Mouse (Mus musculus) heart, postnatal 0 days (tissue): ENCODE data around the gene Rps21. TPM values are rescaled to one million over a fixed set of nuclear protein-coding genes. Genes with fewer than 3 reads are reported as not detected.

Experiments
- ATAC-seq: fragments of 200-750 bp; cut with Nextera tagmentation; 2 replicates; pipeline ENCODE4 v1.8.0; 2017; ENCODE audit warnings: low read depth, moderate number of reproducible peaks, moderate library complexity; ENCODE audit not compliant: insufficient read depth
- DNase-seq: peaks from one replicate; pipeline ENCODE4 v3.0.0-alpha.2; 2016; ENCODE audit warnings: low spot score
- H3K27ac ChIP-seq: fragments of 300-500 bp; sonication (generic); 2 replicates; pipeline ENCODE4 v1.5.1; 2014; ENCODE audit warnings: low read depth, mild to moderate bottlenecking
- H3K27me3 ChIP-seq: fragments of 300-500 bp; sonication (generic); 2 replicates; pipeline ENCODE4 v1.6.1; 2014; ENCODE audit warnings: low read length, mixed read lengths; ENCODE audit not compliant: control insufficient read depth, insufficient read depth
- H3K36me3 ChIP-seq: fragments of 300-500 bp; sonication (generic); replicated peaks from 2 replicates; pipeline ENCODE4 v1.6.1; 2014; ENCODE audit warnings: low read length, mixed read lengths; ENCODE audit not compliant: control insufficient read depth, insufficient read depth
- H3K4me1 ChIP-seq: fragments of 300-500 bp; sonication (generic); 2 replicates; pipeline ENCODE4 v1.6.1; 2014; ENCODE audit warnings: antibody characterized with exemption; ENCODE audit not compliant: control insufficient read depth, insufficient read depth
- H3K4me2 ChIP-seq: fragments of 300-500 bp; sonication (generic); 2 replicates; pipeline ENCODE4 v1.6.1; 2014; ENCODE audit warnings: low read depth, mild to moderate bottlenecking, low read length, moderate library complexity
- H3K4me3 ChIP-seq: fragments of 300-500 bp; sonication (generic); 2 replicates; pipeline ENCODE4 v1.5.1; 2014; ENCODE audit warnings: low read depth, low read length
- H3K9ac ChIP-seq: fragments of 300-500 bp; sonication (generic); replicated peaks from 2 replicates; pipeline ENCODE4 v1.6.1; 2014; ENCODE audit warnings: low read depth, low read length, mixed read lengths
- H3K9me3 ChIP-seq: fragments of 300-500 bp; sonication (generic); replicated peaks from 2 replicates; pipeline ENCODE4 v1.6.1; 2016; ENCODE audit warnings: low read length; ENCODE audit not compliant: control insufficient read depth
- CTCF ChIP-seq: IDR thresholded peaks from 2 replicates; pipeline ENCODE4 v1.5.1; 2016; ENCODE audit warnings: antibody characterized with exemption, control low read depth, low read depth
- EP300 ChIP-seq: IDR thresholded peaks from 2 replicates; pipeline ENCODE4 v1.6.1; 2016; ENCODE audit warnings: antibody characterized with exemption, low read depth
- WGBS: fragments of 180-500 bp; shearing (Covaris S2); extraction: QIAGEN DNeasy Blood & Tissue Kit; methylation state at CpG from one replicate; pipeline ENCODE4 v1.1.7; 2014; 5-methylcytosine and 5-hydroxymethylcytosine counted together
- polyA plus RNA-seq: library from polyadenylated mRNA; unstranded; fragments of >200 nt; fragmentation: Nextera tagmentation; extraction: Ambion mirVana; gene quantifications from 2 replicates; pipeline ENCODE4 v1.2.1, GENCODE M21; 2015
- total RNA-seq: library from RNA; depleted of rRNA; stranded (reverse); fragments of >200 nt; gene quantifications from 2 replicates; pipeline ENCODE4 v1.2.3, GENCODE M21; 2014; ENCODE audit warnings: low replicate concordance

Rps21 gene
- total and polyA plus RNA-seq, 2 experiments from 2014 or later, result 356 to 957 TPM

DNA sequence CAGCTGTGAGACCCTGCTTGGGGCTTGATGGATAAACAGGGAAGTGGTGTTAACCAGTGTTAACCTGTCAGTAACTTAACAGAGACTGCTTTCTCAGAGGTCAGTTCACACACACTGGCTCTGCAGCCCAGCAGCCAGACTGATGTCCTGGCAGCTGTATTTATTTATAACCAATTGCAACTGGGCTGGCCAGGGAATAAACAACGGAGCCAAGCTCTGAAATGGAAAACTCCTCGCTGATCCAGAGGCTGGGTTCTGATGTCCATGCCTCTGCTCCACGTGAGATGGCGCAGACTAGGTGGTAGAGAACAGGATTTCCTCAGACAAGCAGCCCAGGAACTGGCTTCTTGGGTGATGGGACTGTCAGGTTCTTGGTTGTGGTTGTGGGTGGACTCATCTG, 34.8 kb downstream of the Rps21 start:
- no peak overlapping the region for H3K4me3 ChIP-seq
- H3K27ac ChIP-seq, result no peak overlapping the region
- H3K9ac ChIP-seq, result no peak overlapping the region
- DNase-seq, result no peak
- no peak overlapping the region for H3K4me2 ChIP-seq
- H3K27me3 ChIP-seq, result no peaks in the 10 kb centered on the region
- H3K9me3 ChIP-seq, result no peaks in the 10 kb centered on the region
- TF ChIP-seq EP300 (no peak), CTCF (no peak)
- H3K36me3 ChIP-seq, result no peaks in the 10 kb centered on the region
- 54% methylated on average over 4 of the region's 4 CpGs for WGBS
- H3K4me1 ChIP-seq, result 0 out of 2 replicates have a peak, but pooled peaks cover 6% of the 10 kb centered on the region
- no peak for ATAC-seq

GRCm38 (mm10) chr2:180292906-180293305, 35.7 kb downstream of the Rps21 start:
- Histone ChIP-seq H3K4me3 (no peak overlapping the region), H3K9ac (no peak overlapping the region), H3K27ac (no peak overlapping the region), H3K4me2 (no peak overlapping the region), H3K4me1 (0 out of 2 replicates have a peak, but pooled peaks cover 6% of the 10 kb centered on the region), H3K27me3 (no peaks in the 10 kb centered on the region), H3K36me3 (no peaks in the 10 kb centered on the region), H3K9me3 (no peaks in the 10 kb centered on the region)
- no peak for ATAC-seq
- no peak for DNase-seq
- TF ChIP-seq EP300, result no peak
- no peak for TF ChIP-seq CTCF
- 74% methylated on average over 8 of the region's 8 CpGs for WGBS

DNA sequence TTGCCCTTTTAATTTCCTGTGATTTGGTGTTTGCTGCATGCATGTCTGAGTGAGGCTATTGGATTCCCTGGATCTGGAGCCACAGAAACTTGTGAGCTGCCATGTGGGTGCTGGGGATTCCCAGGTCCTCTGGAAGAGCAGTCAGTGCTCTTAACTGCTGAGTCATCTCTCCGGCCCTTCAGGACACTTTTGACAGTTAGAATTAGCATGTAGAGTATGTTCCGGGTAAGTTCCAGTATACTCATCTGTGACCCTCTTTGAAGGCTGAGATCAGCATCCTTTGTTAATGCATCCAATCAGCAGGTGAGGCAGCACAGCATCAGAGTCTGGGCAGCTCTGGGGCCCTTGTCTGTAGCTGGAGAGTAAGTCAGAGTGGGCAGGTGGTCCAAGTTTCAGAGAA, 43.1 kb downstream of the Rps21 start:
- TF ChIP-seq CTCF (no peak), EP300 (no peak)
- 35% methylated on average over 2 of the region's 2 CpGs for WGBS
- Histone ChIP-seq H3K4me2 (no peak overlapping the region), H3K4me1 (no peaks in the 10 kb centered on the region), H3K27me3 (no peaks in the 10 kb centered on the region), H3K9ac (no peak overlapping the region), H3K9me3 (peaks cover 10% of the 10 kb centered on the region; the same call in 1 of the 2 replicates), H3K4me3 (no peak overlapping the region), H3K36me3 (no peaks in the 10 kb centered on the region), H3K27ac (no peak overlapping the region)
- DNase-seq, result no peak
- no peak for ATAC-seq

GRCm38 (mm10) chr2:180300771-180301170, 43.6 kb downstream of the Rps21 start:
- H3K27me3 ChIP-seq, result no peaks in the 10 kb centered on the region
- no peak overlapping the region for H3K4me2 ChIP-seq
- no peak overlapping the region for H3K9ac ChIP-seq
- no peaks in the 10 kb centered on the region for H3K36me3 ChIP-seq
- no peak overlapping the region for H3K4me3 ChIP-seq
- 36% methylated on average over 5 of the region's 5 CpGs for WGBS
- no peak overlapping the region for H3K27ac ChIP-seq
- no peak for ATAC-seq
- peaks cover 10% of the 10 kb centered on the region; the same call in 1 of the 2 replicates for H3K9me3 ChIP-seq
- TF ChIP-seq EP300 (no peak), CTCF (no peak)
- DNase-seq, result no peak
- no peaks in the 10 kb centered on the region for H3K4me1 ChIP-seq

DNA sequence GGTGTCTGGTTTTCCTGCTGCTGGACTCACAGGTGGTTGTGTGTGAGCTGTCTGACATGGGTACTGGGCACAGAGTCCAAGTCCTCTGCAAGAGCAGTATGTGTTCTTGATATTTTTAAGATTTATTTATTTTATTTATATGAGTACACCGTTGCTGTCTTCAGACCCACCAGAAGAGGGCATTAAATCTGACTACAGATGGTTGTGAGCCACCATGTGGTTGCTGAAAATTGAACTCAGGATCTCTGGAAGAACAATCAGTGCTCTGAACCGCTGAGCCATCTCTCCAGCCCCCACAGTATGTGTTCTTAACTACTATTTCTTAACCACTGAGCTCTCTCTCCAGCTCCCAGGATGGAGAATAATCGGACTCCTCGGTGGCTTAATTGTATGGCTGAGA, 45.0 kb downstream of the Rps21 start:
- 79% methylated on average over 4 of the region's 4 CpGs for WGBS
- ATAC-seq (no peak), DNase-seq (no peak)

DNA sequence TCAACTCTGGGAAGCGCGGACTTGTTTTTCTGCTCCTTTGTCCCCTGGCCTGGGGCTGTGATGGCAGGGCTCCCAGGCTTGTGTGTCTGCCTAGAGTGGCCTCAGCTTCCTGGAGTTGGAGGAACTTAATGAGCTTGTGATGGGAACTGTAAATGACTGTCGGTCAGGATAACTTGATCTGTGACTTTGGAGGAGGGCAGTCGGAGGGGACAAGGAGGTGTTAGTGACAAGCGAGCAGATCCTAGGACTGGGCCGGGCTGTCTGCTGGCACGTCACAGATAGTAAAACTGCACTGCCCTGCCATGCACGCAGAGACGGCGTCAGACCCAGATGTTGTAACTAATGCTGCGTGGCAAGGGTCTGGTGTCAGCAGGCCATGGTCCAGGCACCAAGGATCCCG, 46.3 kb downstream of the Rps21 start:
- H3K4me2 ChIP-seq, result no peak overlapping the region
- ATAC-seq (no peak), DNase-seq (no peak)
- H3K27ac ChIP-seq, result no peak overlapping the region
- 66% methylated on average over 12 of the region's 12 CpGs for WGBS
- no peaks in the 10 kb centered on the region for H3K27me3 ChIP-seq
- TF ChIP-seq CTCF (no peak), EP300 (no peak)
- no peak overlapping the region for H3K4me3 ChIP-seq
- H3K9me3 ChIP-seq, result peaks cover 10% of the 10 kb centered on the region; the same call in 1 of the 2 replicates
- H3K4me1 ChIP-seq, result no peaks in the 10 kb centered on the region
- H3K36me3 ChIP-seq, result no peaks in the 10 kb centered on the region
- no peak overlapping the region for H3K9ac ChIP-seq

More for the DNA sequence above, 45.0 kb downstream of the Rps21 start:
- TF ChIP-seq EP300 (no peak), CTCF (no peak)
- Histone ChIP-seq H3K4me3 (no peak overlapping the region), H3K27ac (no peak overlapping the region), H3K4me1 (no peaks in the 10 kb centered on the region), H3K36me3 (no peaks in the 10 kb centered on the region), H3K4me2 (no peak overlapping the region), H3K9ac (no peak overlapping the region), H3K9me3 (peaks cover 10% of the 10 kb centered on the region; the same call in 1 of the 2 replicates), H3K27me3 (no peaks in the 10 kb centered on the region)
